Mouse (Mus musculus) embryonic fibroblast, embryonic 13.5 days (primary cell): ENCODE data around the gene Carf.

Source experiments
- CTCF ChIP-seq: IDR thresholded peaks from 2 replicates; pipeline ENCODE4 v1.5.1; 2011; ENCODE audit warnings: mild to moderate bottlenecking, control low read depth, low read length, moderate library complexity, borderline replicate concordance; ENCODE audit not compliant: insufficient read depth
- POLR2A ChIP-seq: IDR thresholded peaks from 2 replicates; pipeline ENCODE4 v1.6.1; 2011; ENCODE audit warnings: low read depth, mild to moderate bottlenecking, control low read depth, low read length, moderate library complexity

DNA sequence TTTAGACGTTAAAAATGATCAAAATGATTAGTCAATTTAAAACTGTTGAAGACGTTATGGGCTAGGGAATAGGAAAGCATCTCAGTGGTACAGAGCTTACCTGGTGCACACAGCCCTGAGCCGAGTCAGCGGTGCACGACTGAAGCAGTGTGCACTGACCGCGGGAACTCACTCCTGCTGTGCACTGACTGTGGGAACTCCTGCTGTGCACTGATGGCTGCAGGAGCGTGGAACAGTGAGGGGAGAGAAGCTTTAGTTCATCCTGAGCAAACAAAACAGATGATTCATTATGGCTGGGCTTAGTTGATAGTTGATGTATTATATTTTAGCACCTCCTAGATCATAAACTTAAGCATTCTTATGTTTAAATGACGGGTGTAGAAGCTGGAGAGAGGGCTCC is 39.3 kb downstream of the Carf start:
- TF ChIP-seq CTCF, result no peak
- TF ChIP-seq POLR2A, result no peak
